Mouse (Mus musculus) CH12.LX (cell line): ENCODE measurements around the gene Atad5. TPM values are rescaled to one million over a fixed set of nuclear protein-coding genes. Genes with fewer than 3 reads are reported as not detected.
A peak's percentile ranks its signal among the peaks of the same experiment; 100 is the strongest.

ENCODE experiments used
- DNase-seq: peaks from one replicate; pipeline ENCODE4 v3.0.0-alpha.2; 2013; ENCODE audit errors: extremely low read depth
- H3K27ac ChIP-seq: 2 replicates; pipeline ENCODE4 v1.5.1; 2012; ENCODE audit warnings: low read depth, mild to moderate bottlenecking, control low read depth, moderate library complexity; ENCODE audit not compliant: insufficient read depth
- H3K27me3 ChIP-seq: replicated peaks from 2 replicates; pipeline ENCODE3; 2012; ENCODE audit warnings: inconsistent platforms
- H3K36me3 ChIP-seq, 2 experiments: replicated peaks in 1 of 2; 2 replicates each; pipeline versions ENCODE3 to v1.6.1; 2012; ENCODE audit warnings: inconsistent platforms in 1 of 2, low read length in 1 of 2, mild to moderate bottlenecking in 1 of 2, mixed read lengths in 1 of 2, moderate library complexity in 1 of 2; ENCODE audit not compliant: control insufficient read depth in 1 of 2, insufficient read depth in 1 of 2
- H3K4me1 ChIP-seq, 2 experiments: 2 replicates each; pipeline ENCODE4 v1.6.1; 2012; ENCODE audit warnings: inconsistent platforms in 1 of 2, moderate library complexity in 1 of 2; ENCODE audit not compliant: insufficient read depth in 2 of 2, control insufficient read depth in 1 of 2
- H3K4me2 ChIP-seq: 2 replicates; pipeline ENCODE4 v1.6.1; 2012; ENCODE audit warnings: low read depth, mild to moderate bottlenecking, control low read depth; ENCODE audit not compliant: poor library complexity, insufficient read depth, severe bottlenecking
- H3K4me3 ChIP-seq, 3 experiments: fragments of 150-350 bp in 1 of 3; sonication (generic) in 1 of 3; replicated peaks in 1 of 3; 2 replicates each; pipeline versions ENCODE3 to v1.5.1; 2011 to 2012; ENCODE audit warnings: low read depth in 2 of 3, low read length in 2 of 3, mild to moderate bottlenecking in 2 of 3, moderate library complexity in 2 of 3, control low read depth in 1 of 3, improper control_type of control experiment in 1 of 3, inconsistent platforms in 1 of 3, mixed read lengths in 1 of 3; ENCODE audit not compliant: poor library complexity in 1 of 3
- H3K79me2 ChIP-seq: replicated peaks from 2 replicates; pipeline ENCODE4 v1.6.1; 2012; ENCODE audit warnings: mild to moderate bottlenecking, moderate library complexity; ENCODE audit not compliant: control insufficient read depth, poor library complexity, insufficient read depth, severe bottlenecking; ENCODE audit errors: extremely low read depth
- H3K9ac ChIP-seq: 2 replicates; pipeline ENCODE4 v1.6.1; 2012; ENCODE audit warnings: low read depth, mild to moderate bottlenecking, control low read depth, moderate library complexity; ENCODE audit not compliant: insufficient read depth
- H3K9me3 ChIP-seq: replicated peaks from 2 replicates; pipeline ENCODE3; 2012; ENCODE audit warnings: low read length, inconsistent platforms, mixed read lengths
- CHD2 ChIP-seq: IDR thresholded peaks from 2 replicates; pipeline ENCODE4 v1.6.1; 2011; ENCODE audit warnings: low read length, improper control_type of control experiment
- E2F4 ChIP-seq: IDR thresholded peaks from 2 replicates; pipeline ENCODE4 v1.6.1; 2011; ENCODE audit warnings: low read depth, low read length, improper control_type of control experiment; ENCODE audit not compliant: insufficient replicate concordance
- EP300 ChIP-seq: IDR thresholded peaks from 2 replicates; pipeline ENCODE4 v1.6.1; 2011; ENCODE audit warnings: low read length, improper control_type of control experiment
- GABPA ChIP-seq: IDR thresholded peaks from 2 replicates; pipeline ENCODE4 v1.6.1; 2012; ENCODE audit warnings: low read depth, low read length, improper control_type of control experiment, inconsistent platforms; ENCODE audit not compliant: insufficient replicate concordance
- IRF4 ChIP-seq: IDR thresholded peaks from 2 replicates; pipeline ENCODE4 v1.6.1; 2014; ENCODE audit warnings: low read depth, mild to moderate bottlenecking, inconsistent platforms, low read length, improper control_type of control experiment
- JUN ChIP-seq: IDR thresholded peaks from 2 replicates; pipeline ENCODE4 v1.6.1; 2011; ENCODE audit warnings: low read depth, mild to moderate bottlenecking, low read length, improper control_type of control experiment, moderate library complexity; ENCODE audit not compliant: insufficient read depth
- JUND ChIP-seq: conservative IDR thresholded peaks from 2 replicates; pipeline ENCODE4 v1.6.1; 2011; ENCODE audit warnings: low read depth, low read length, improper control_type of control experiment
- MAX ChIP-seq: IDR thresholded peaks from 2 replicates; pipeline ENCODE4 v1.6.1; 2011; ENCODE audit warnings: low read length, improper control_type of control experiment
- MAZ ChIP-seq: IDR thresholded peaks from 2 replicates; pipeline ENCODE4 v1.6.1; 2012; ENCODE audit warnings: low read depth, mild to moderate bottlenecking, inconsistent platforms, low read length, improper control_type of control experiment, moderate library complexity
- MXI1 ChIP-seq: IDR thresholded peaks from 2 replicates; pipeline ENCODE4 v1.6.1; 2011; ENCODE audit warnings: mild to moderate bottlenecking, low read depth, low read length, improper control_type of control experiment
- POLR2A ChIP-seq: IDR thresholded peaks from 2 replicates; pipeline ENCODE4 v1.6.1; 2011; ENCODE audit warnings: low read depth, mild to moderate bottlenecking, improper control_type of control experiment, low read length
- RCOR1 ChIP-seq: conservative IDR thresholded peaks from 2 replicates; pipeline ENCODE4 v1.6.1; 2012; ENCODE audit warnings: low read depth, mild to moderate bottlenecking, inconsistent platforms, low read length, improper control_type of control experiment
- SIN3A ChIP-seq: IDR thresholded peaks from 2 replicates; pipeline ENCODE4 v1.6.1; 2012; ENCODE audit warnings: low read length, improper control_type of control experiment, inconsistent platforms
- SMC3 ChIP-seq: IDR thresholded peaks from 2 replicates; pipeline ENCODE4 v1.6.1; 2011; ENCODE audit warnings: low read depth, low read length, improper control_type of control experiment
- TBP ChIP-seq: conservative IDR thresholded peaks from 2 replicates; pipeline ENCODE4 v1.6.1; 2011; ENCODE audit warnings: low read depth, low read length, improper control_type of control experiment
- UBTF ChIP-seq: IDR thresholded peaks from 2 replicates; pipeline ENCODE4 v1.6.1; 2012; ENCODE audit warnings: low read depth, mild to moderate bottlenecking, inconsistent platforms, low read length, improper control_type of control experiment, moderate library complexity
- ZKSCAN1 ChIP-seq: IDR thresholded peaks from 2 replicates; pipeline ENCODE4 v1.6.1; 2012; ENCODE audit warnings: low read depth, inconsistent platforms, low read length, improper control_type of control experiment, borderline replicate concordance
- ZMIZ1 ChIP-seq: IDR thresholded peaks from 2 replicates; pipeline ENCODE4 v1.6.1; 2012; ENCODE audit warnings: low read depth, mild to moderate bottlenecking, inconsistent platforms, low read length, improper control_type of control experiment
- ZNF384 ChIP-seq: IDR thresholded peaks from 2 replicates; pipeline ENCODE4 v1.6.1; 2012; ENCODE audit warnings: low read depth, low read length, improper control_type of control experiment, inconsistent platforms
- dilution Hi-C: fragments of 300-500 bp; cut with MboI; formaldehyde crosslinking; loops from 2 replicates; pipeline ENCODE4 v1.14.3; 2020; ENCODE audit warnings: low sequenced_read_pairs; ENCODE audit not compliant: extremely low pct_unique_long_range_greater_than_20kb, extremely low pct_ligation_motif_present
- in situ Hi-C: fragments of 300-500 bp; cut with MboI; formaldehyde crosslinking; loops from 3 replicates; pipeline ENCODE4 v1.14.3; 2019; ENCODE audit warnings: low sequenced_read_pairs, low pct_ligation_motif_present, low pct_unique_long_range_greater_than_20kb, mixed read lengths
- polyA plus RNA-seq: library from polyadenylated mRNA; unstranded; fragments of >175 nt; gene quantifications from 2 replicates; pipeline ENCODE4 v1.2.1, GENCODE M21; 2012; ENCODE audit warnings: low read depth; ENCODE audit not compliant: insufficient read length
- total RNA-seq, 2 experiments: library from RNA; depleted of rRNA; stranded (reverse); fragments of 300-350 nt in 1 of 2; fragments of >200 nt in 1 of 2; gene quantifications; 2 replicates each; pipeline ENCODE4 v1.2.3; 2012 to 2014

The Atad5 gene
- total and polyA plus RNA-seq, 3 experiments = 24.0 to 46.3 (median 35.2) TPM

GRCm38 (mm10) chr11:80161041-80161440 is 71.8 kb downstream of the Atad5 start:
- H3K4me2 ChIP-seq = no peak overlapping the region
- H3K27me3 ChIP-seq = no peaks in the 10 kb centered on the region
- peaks cover 0 to 6% of the 10 kb centered on the region in 2 experiments for H3K36me3 ChIP-seq
- dilution Hi-C loops = no loop called here
- peaks cover 4 to 35% of the 10 kb centered on the region in 2 experiments; a peak in 2 of 4 replicates for H3K4me1 ChIP-seq
- H3K4me3 ChIP-seq = no peak overlapping the region
- H3K27ac ChIP-seq = no peak overlapping the region
- no peak for DNase-seq
- no peaks in the 10 kb centered on the region for H3K79me2 ChIP-seq
- H3K9ac ChIP-seq = no peak overlapping the region
- no peaks in the 10 kb centered on the region for H3K9me3 ChIP-seq
- TF ChIP-seq TBP (no peak), UBTF (no peak), ZMIZ1 (no peak)
- in situ Hi-C loops = no loop called here

GRCm38 (mm10) chr11:80163362-80164116 is 74.3 kb downstream of the Atad5 start:
- H3K9me3 ChIP-seq = peaks cover 3% of the 10 kb centered on the region
- in situ Hi-C loops = no loop called here
- H3K4me3 ChIP-seq = no peak overlapping the region
- H3K4me2 ChIP-seq = no peak overlapping the region
- no peaks in the 10 kb centered on the region for H3K27me3 ChIP-seq
- peaks cover 0 to 10% of the 10 kb centered on the region in 2 experiments for H3K36me3 ChIP-seq
- H3K79me2 ChIP-seq = no peaks in the 10 kb centered on the region
- no peak for DNase-seq
- H3K27ac ChIP-seq = no peak overlapping the region
- dilution Hi-C loops = no loop called here
- no peak overlapping the region for H3K9ac ChIP-seq
- H3K4me1 ChIP-seq = peaks cover 6 to 37% of the 10 kb centered on the region in 2 experiments; a peak in 3 of 4 replicates
- TF ChIP-seq EP300 (peak; percentile 49), POLR2A (no peak), GABPA (no peak), ZNF384 (no peak), SIN3A (no peak), MAX (peak; percentile 15; the same call in 1 of the 2 replicates), JUN (no peak), IRF4 (no peak)
- TF ChIP-seq, all 38 proteins: peak for 2

- H3K27ac ChIP-seq = no peak overlapping the region
- TF ChIP-seq MAZ (no peak), E2F4 (no peak), RCOR1 (no peak), IRF4 (no peak), JUND (no peak), SMC3 (no peak), CHD2 (no peak), ZKSCAN1 (no peak), MXI1 (no peak)
- in situ Hi-C loops = no loop called here
- peaks cover 3% of the 10 kb centered on the region for H3K9me3 ChIP-seq
- peaks cover 10 to 39% of the 10 kb centered on the region in 2 experiments; a peak in 3 of 4 replicates for H3K4me1 ChIP-seq
- no peaks in the 10 kb centered on the region for H3K79me2 ChIP-seq
- H3K4me3 ChIP-seq = no peak overlapping the region
- no peak overlapping the region for H3K9ac ChIP-seq
- no peak overlapping the region for H3K4me2 ChIP-seq
- no peaks in the 10 kb centered on the region for H3K27me3 ChIP-seq
- H3K36me3 ChIP-seq = peaks cover 0 to 14% of the 10 kb centered on the region in 2 experiments
- dilution Hi-C loops = no loop called here
- DNase-seq = no peak
Observed at GRCm38 (mm10) chr11:80164224-80164623, 75.0 kb downstream of the Atad5 start.
